Mouse (Mus musculus) liver, embryonic 11.5 days (tissue): ENCODE data around the gene H2afx. TPM values are rescaled to one million over a fixed set of nuclear protein-coding genes. Genes with fewer than 3 reads are reported as not detected.

Source experiments
- ATAC-seq: fragments of 200-750 bp; cut with Nextera tagmentation; replicated peaks from 2 replicates; pipeline ENCODE4 v1.8.0; 2017; ENCODE audit warnings: moderate number of reproducible peaks, mild to moderate bottlenecking, moderate TSS enrichment, moderate library complexity; ENCODE audit not compliant: low FRiP score
- DNase-seq: peaks from one replicate; pipeline ENCODE4 v3.0.0-alpha.2; 2017; ENCODE audit warnings: low spot score
- H3K27ac ChIP-seq: fragments of 300-500 bp; sonication (generic); 2 replicates; pipeline ENCODE4 v1.5.1; 2014; ENCODE audit warnings: mild to moderate bottlenecking, low read depth, low read length, control low read depth
- H3K27me3 ChIP-seq: fragments of 300-500 bp; sonication (generic); replicated peaks from 2 replicates; pipeline ENCODE4 v1.6.1; 2014; ENCODE audit warnings: low read length, mixed read lengths; ENCODE audit not compliant: control insufficient read depth, insufficient read depth
- H3K36me3 ChIP-seq: fragments of 300-500 bp; sonication (generic); 2 replicates; pipeline ENCODE4 v1.6.1; 2014; ENCODE audit warnings: mild to moderate bottlenecking, low read length, moderate library complexity, mixed read lengths; ENCODE audit not compliant: control insufficient read depth, insufficient read depth
- H3K4me1 ChIP-seq: fragments of 300-500 bp; sonication (generic); replicated peaks from 2 replicates; pipeline ENCODE4 v1.6.1; 2014; ENCODE audit warnings: low read length, mixed read lengths; ENCODE audit not compliant: control insufficient read depth, insufficient read depth
- H3K4me2 ChIP-seq: fragments of 300-500 bp; sonication (generic); 2 replicates; pipeline ENCODE4 v1.6.1; 2014; ENCODE audit warnings: mild to moderate bottlenecking, control low read depth, moderate library complexity
- H3K4me3 ChIP-seq: fragments of 300-500 bp; sonication (generic); 2 replicates; pipeline ENCODE4 v1.5.1; 2014; ENCODE audit warnings: low read depth, low read length, control low read depth
- H3K9ac ChIP-seq: fragments of 300-500 bp; sonication (generic); 2 replicates; pipeline ENCODE4 v1.6.1; 2014; ENCODE audit warnings: low read depth, low read length, control low read depth
- H3K9me3 ChIP-seq: fragments of 300-500 bp; sonication (generic); 2 replicates; pipeline ENCODE4 v1.6.1; 2016; ENCODE audit warnings: low read length, inconsistent platforms, mixed read lengths; ENCODE audit not compliant: control insufficient read depth
- WGBS: fragments of 180-500 bp; shearing (Covaris S2); extraction: QIAGEN DNeasy Blood & Tissue Kit; methylation state at CpG from one replicate; pipeline ENCODE4 v1.1.7; 2014; 5-methylcytosine and 5-hydroxymethylcytosine counted together
- polyA plus RNA-seq: library from polyadenylated mRNA; unstranded; fragments of >200 nt; fragmentation: Nextera tagmentation; extraction: Ambion mirVana; gene quantifications from 2 replicates; pipeline ENCODE4 v1.2.1, GENCODE M21; 2014

The H2afx gene
- polyA plus RNA-seq, 1 experiment from 2014 or later, result 250 TPM

GRCm38 (mm10) chr9:44314257-44314547 is 20.3 kb upstream of the H2afx start:
- Histone ChIP-seq H3K4me3 (no peak overlapping the region), H3K9ac (no peak overlapping the region), H3K27ac (no peak overlapping the region), H3K36me3 (peaks cover 16% of the 10 kb centered on the region), H3K4me1 (peaks cover 24% of the 10 kb centered on the region), H3K4me2 (no peak overlapping the region), H3K27me3 (no peaks in the 10 kb centered on the region), H3K9me3 (no peaks in the 10 kb centered on the region)
- no peak for ATAC-seq
- 84% methylated on average over 4 of the region's 4 CpGs for WGBS
- no peak for DNase-seq

DNA sequence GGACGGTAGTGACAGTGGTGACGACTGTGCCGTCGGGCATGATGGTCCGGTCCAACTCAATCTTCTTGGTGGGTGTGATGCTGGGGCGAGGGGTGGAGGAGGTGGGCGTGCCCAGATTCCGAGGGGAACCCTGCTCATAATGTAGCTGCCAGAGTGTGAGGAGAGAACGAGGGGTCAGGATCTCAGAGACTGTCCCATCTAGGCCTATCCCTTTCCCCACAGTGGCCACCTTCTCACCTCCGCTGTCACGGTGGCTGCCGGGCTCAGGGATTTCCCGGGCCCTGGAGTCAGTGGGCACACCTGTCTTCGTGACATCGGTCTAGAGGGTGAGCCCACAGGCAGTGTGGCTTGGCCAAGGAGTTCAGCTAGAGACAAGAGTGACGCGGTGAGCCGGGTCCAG is 19.6 kb upstream of the H2afx start:
- peaks cover 16% of the 10 kb centered on the region for H3K36me3 ChIP-seq
- no peak for ATAC-seq
- no peak for DNase-seq
- WGBS, result 92% methylated on average over 18 of the region's 18 CpGs
- no peak overlapping the region for H3K4me3 ChIP-seq
- H3K9me3 ChIP-seq, result no peaks in the 10 kb centered on the region
- H3K4me2 ChIP-seq, result no peak overlapping the region
- H3K27me3 ChIP-seq, result no peaks in the 10 kb centered on the region
- no peak overlapping the region for H3K9ac ChIP-seq
- H3K27ac ChIP-seq, result no peak overlapping the region
- peaks cover 27% of the 10 kb centered on the region for H3K4me1 ChIP-seq

DNA sequence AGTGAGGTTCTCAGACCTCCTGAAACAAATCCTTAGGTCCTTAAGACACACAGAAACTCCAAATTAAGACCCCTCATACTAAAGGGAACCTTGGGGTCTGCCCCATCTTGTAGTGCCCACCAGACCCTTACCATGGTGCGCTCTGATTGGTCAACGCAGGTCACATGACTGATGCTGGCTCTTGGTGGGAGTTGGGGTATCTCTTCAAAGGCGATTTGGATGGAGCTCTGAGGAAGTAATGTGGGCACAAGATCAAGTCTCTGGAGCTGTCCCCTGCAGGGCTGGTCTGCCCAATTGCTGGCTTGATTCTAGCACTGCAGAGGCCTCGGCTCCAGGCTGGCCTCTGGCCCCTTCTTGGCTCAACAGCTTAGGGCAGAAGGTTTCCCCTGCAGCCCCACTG is 17.0 kb upstream of the H2afx start:
- H3K4me2 ChIP-seq, result peak overlapping the region; percentile 97; the same call in 1 of the 2 replicates
- H3K9ac ChIP-seq, result no peak overlapping the region
- H3K27ac ChIP-seq, result no peak overlapping the region
- no peaks in the 10 kb centered on the region for H3K9me3 ChIP-seq
- H3K27me3 ChIP-seq, result no peaks in the 10 kb centered on the region
- H3K4me3 ChIP-seq, result no peak overlapping the region
- WGBS, result 78% methylated on average over 4 of the region's 4 CpGs
- DNase-seq (no peak), ATAC-seq (no peak)
- H3K4me1 ChIP-seq, result peaks cover 25% of the 10 kb centered on the region
- H3K36me3 ChIP-seq, result peaks cover 14% of the 10 kb centered on the region

GRCm38 (mm10) chr9:44318076-44318825 is 16.2 kb upstream of the H2afx start:
- Histone ChIP-seq H3K27ac (no peak overlapping the region), H3K4me2 (peak overlapping the region; percentile 97), H3K4me1 (peaks cover 25% of the 10 kb centered on the region), H3K4me3 (peak overlapping the region; percentile 90), H3K9me3 (no peaks in the 10 kb centered on the region), H3K36me3 (peaks cover 13% of the 10 kb centered on the region), H3K9ac (peak overlapping the region; percentile 76; the same call in 1 of the 2 replicates), H3K27me3 (no peaks in the 10 kb centered on the region)
- DNase-seq (no peak), ATAC-seq (no peak)
- 56% methylated on average over 5 of the region's 5 CpGs for WGBS

GRCm38 (mm10) chr9:44318826-44319095 is 15.7 kb upstream of the H2afx start:
- DNase-seq, result no peak
- WGBS, result 37% methylated on average over 3 of the region's 3 CpGs
- peak overlapping the region; percentile 90 for H3K4me3 ChIP-seq
- H3K27ac ChIP-seq, result no peak overlapping the region
- H3K36me3 ChIP-seq, result peaks cover 11% of the 10 kb centered on the region
- H3K4me2 ChIP-seq, result peak overlapping the region; percentile 97
- peaks cover 25% of the 10 kb centered on the region for H3K4me1 ChIP-seq
- H3K9ac ChIP-seq, result peak overlapping the region; percentile 76; the same call in 1 of the 2 replicates
- no peaks in the 10 kb centered on the region for H3K9me3 ChIP-seq
- no peak for ATAC-seq
- H3K27me3 ChIP-seq, result no peaks in the 10 kb centered on the region

- H3K4me1 ChIP-seq, result peaks cover 25% of the 10 kb centered on the region
- 3% methylated on average over 37 of the region's 37 CpGs for WGBS
- H3K9me3 ChIP-seq, result no peaks in the 10 kb centered on the region
- ATAC-seq (0 out of 2 replicates have a peak, but pooled peaks have one; percentile 3), DNase-seq (peak; percentile 65)
- H3K27ac ChIP-seq, result peak overlapping the region; percentile 21
- peak overlapping the region; percentile 76 for H3K9ac ChIP-seq
- peak overlapping the region; percentile 97 for H3K4me2 ChIP-seq
- no peaks in the 10 kb centered on the region for H3K27me3 ChIP-seq
- H3K4me3 ChIP-seq, result peak overlapping the region; percentile 90
- peaks cover 11% of the 10 kb centered on the region for H3K36me3 ChIP-seq
Measured at GRCm38 (mm10) chr9:44319105-44319886, 15.2 kb upstream of the H2afx start.

DNA sequence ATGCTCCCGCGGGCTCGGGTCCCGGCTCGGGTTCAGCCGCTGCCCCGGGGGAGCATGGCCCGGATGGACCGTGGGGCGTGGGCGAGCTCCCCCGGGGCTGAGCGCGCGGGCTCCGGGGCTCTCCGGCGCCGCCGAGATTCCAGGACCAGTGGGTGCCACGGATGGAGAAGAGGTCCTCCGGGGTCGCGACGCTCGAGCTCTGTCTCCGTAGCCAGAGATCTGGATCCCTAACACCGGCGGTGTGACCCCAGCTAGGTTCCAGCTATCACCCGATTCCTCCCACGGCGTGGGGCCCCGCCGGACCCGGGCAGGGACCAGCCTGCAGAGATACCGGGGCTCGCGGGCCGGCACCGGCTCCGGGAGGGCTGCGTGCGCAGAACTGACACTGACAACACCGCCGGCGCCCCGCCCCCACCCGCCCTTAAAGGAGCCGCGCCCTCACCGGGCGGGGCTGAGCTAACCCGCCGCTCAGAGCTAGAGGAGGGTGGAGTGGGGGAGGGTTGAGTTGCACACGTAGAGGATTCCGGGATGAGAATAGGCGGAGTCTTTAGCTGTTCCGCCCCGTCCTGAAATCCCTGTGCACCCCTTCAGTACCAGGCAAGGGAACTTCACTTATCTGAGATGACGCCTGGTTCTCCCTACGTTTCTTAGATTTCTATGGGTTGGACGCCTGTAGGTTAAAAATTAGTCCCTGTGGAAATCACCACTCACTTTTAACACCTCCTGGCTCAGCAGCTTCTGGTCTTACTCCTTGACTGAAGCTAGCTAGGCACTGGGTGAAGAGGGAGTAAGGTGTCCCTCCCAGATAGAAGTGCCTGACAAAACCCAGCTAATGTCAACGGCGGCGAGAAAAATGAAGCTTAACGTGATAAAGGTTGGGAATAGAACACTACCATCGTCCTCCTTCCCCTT is 14.4 kb upstream of the H2afx start, which contains the start of gene C2cd2l:
Gene C2cd2l (minus strand): TSS at position 399 of the 912 bp plus-strand sequence.
- under 1% methylated on average over 67 of the region's 67 CpGs for WGBS
- no peaks in the 10 kb centered on the region for H3K27me3 ChIP-seq
- ATAC-seq, result peak; percentile 98
- DNase-seq, result peak; percentile 87
- H3K9me3 ChIP-seq, result no peaks in the 10 kb centered on the region
- peak within 1 kb of the TSS; percentile 97 for H3K4me2 ChIP-seq
- peaks cover 25% of the 10 kb centered on the region for H3K4me1 ChIP-seq
- H3K4me3 ChIP-seq, result peak within 1 kb of the TSS; percentile 90
- peak within 1 kb of the TSS; percentile 57 for H3K27ac ChIP-seq
- H3K36me3 ChIP-seq, result peaks cover 7% of the 10 kb centered on the region
- H3K9ac ChIP-seq, result peak within 1 kb of the TSS; percentile 76

GRCm38 (mm10) chr9:44320799-44321133 is 13.7 kb upstream of the H2afx start:
- Histone ChIP-seq H3K4me2 (peak overlapping the region; percentile 97), H3K4me1 (peaks cover 26% of the 10 kb centered on the region), H3K27me3 (no peaks in the 10 kb centered on the region), H3K4me3 (peak overlapping the region; percentile 90), H3K27ac (peak overlapping the region; percentile 57; the same call in 1 of the 2 replicates), H3K36me3 (peaks cover 3% of the 10 kb centered on the region; the same call in 1 of the 2 replicates), H3K9ac (peak overlapping the region; percentile 63), H3K9me3 (no peaks in the 10 kb centered on the region)
- ATAC-seq (no peak), DNase-seq (no peak)
- WGBS, result 27% methylated on average over 6 of the region's 6 CpGs
